Mouse (Mus musculus): ENCODE data around the gene Efcab6. TPM values are rescaled to one million over a fixed set of nuclear protein-coding genes. Genes with fewer than 3 reads are reported as not detected.

Gene Efcab6
- polyA plus RNA-seq, 1 experiment from 2014 or later = 0.12 TPM

DNA sequence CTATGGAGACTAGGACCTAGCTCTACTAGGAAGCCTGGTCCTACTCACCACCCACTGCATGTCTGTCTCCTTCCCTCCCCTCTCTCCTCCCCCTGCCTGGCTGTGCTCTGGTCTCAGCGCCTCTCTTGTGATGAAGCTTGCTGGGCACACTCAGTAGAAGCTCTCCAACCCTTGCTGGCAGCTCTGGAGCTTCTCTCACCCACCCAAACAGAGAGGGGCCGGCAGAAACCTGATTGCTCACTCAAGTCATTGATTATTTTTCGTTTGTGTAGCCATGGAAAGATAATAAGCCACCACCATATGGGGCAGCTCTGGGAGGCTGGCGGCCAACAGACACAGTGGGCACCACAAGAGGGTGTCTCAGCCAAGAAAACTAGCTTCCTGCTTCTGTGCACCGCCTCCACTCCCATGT, 211.8 kb downstream of the Efcab6 start:
- Histone ChIP-seq H3K27ac (no peak overlapping the region), H3K4me1 (peaks cover 5% of the 10 kb centered on the region; the same call in 1 of the 2 replicates), H3K9me3 (replicated peaks) (no peaks in the 10 kb centered on the region), H3K27me3 (no peaks in the 10 kb centered on the region), H3K4me2 (replicated peaks) (no peak overlapping the region), H3K36me3 (no peaks in the 10 kb centered on the region), H3K4me3 (no peak overlapping the region), H3K9ac (no peak overlapping the region)
- no peak for ATAC-seq (ENCODE audit: low FRiP score)
- 64% methylated on average over 5 of the region's 5 CpGs for WGBS

DNA sequence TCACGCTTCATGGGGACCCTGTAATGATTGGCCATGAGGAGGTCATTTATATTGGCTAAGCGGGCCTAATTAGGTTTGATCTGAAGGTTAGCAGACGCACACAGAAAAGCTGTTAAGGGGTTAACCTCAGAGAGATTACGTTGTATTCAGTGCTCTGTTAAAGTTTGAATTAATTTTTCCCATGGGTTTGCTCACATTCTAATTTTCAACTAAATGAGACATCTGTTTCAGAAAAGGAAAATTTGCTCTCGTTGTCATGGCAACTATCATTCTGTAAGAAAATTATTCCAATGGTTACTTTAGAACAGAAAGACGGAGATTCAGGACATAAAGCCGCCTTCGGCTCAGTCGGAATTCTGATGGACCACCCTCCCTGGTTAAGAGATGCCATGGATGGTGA, 217.0 kb downstream of the Efcab6 start:
- peaks cover 48% of the 10 kb centered on the region for H3K4me1 ChIP-seq

DNA sequence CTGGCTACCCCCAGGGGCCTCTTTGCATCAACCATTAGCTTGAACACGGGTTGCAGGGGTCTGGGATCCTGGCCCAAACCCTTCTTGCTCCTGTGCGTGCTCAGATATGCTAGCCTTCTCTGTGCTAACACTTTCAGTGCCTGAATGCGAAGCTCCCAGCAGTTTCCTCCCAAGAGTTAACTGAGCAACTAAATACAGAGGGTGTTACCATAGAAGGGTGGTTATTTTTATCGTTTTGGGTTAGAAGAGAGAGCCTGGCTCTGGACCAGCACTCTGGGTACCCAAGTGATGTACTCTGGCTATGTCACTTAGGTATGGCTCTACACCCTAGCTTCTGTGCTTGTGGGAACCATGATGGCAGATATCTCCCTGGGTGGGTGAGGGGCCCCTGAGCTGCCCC, 217.7 kb downstream of the Efcab6 start:
- WGBS = 75% methylated on average over 4 of the region's 4 CpGs
- Histone ChIP-seq H3K4me1 (peaks cover 53% of the 10 kb centered on the region), H3K27ac (no peak overlapping the region)

More for the DNA sequence above, 217.0 kb downstream of the Efcab6 start:
- no peak overlapping the region for H3K27ac ChIP-seq
- WGBS = 54% methylated on average over 9 of the region's 9 CpGs
- H3K4me3 ChIP-seq = no peak overlapping the region
- no peaks in the 10 kb centered on the region for H3K36me3 ChIP-seq
- H3K4me2 ChIP-seq (replicated peaks) = no peak overlapping the region
- no peak overlapping the region for H3K9ac ChIP-seq
- H3K27me3 ChIP-seq = 0 out of 2 replicates have a peak, but pooled peaks cover 8% of the 10 kb centered on the region
- no peak for ATAC-seq (ENCODE audit: low FRiP score)
- H3K9me3 ChIP-seq (replicated peaks) = no peaks in the 10 kb centered on the region

DNA sequence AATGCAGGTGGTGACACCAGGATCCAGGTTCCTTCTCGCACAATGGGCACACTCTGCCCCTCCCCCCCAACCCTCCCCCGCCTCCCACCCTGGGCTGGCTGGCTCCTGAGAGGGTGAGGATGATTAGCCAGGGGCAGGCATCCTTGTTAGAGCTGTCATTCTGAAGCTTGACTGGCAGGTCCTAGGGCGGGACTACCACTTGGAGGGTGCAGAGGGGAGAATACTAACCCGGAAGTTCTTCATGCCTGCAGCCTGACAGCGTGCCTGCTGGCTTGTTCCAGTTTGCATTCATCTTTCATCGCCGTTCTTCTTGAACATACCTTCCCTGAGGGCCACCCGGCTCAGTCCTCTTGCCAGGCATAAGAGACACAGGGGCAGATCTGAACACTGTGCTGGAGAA, 218.6 kb downstream of the Efcab6 start:
- peaks cover 53% of the 10 kb centered on the region for H3K4me1 ChIP-seq

More for the DNA sequence above, 217.7 kb downstream of the Efcab6 start:
- Histone ChIP-seq H3K9ac (no peak overlapping the region), H3K4me2 (replicated peaks) (no peak overlapping the region), H3K36me3 (no peaks in the 10 kb centered on the region), H3K27me3 (0 out of 2 replicates have a peak, but pooled peaks cover 8% of the 10 kb centered on the region), H3K9me3 (replicated peaks) (no peaks in the 10 kb centered on the region), H3K4me3 (no peak overlapping the region)
- no peak for ATAC-seq (ENCODE audit: low FRiP score)

DNA sequence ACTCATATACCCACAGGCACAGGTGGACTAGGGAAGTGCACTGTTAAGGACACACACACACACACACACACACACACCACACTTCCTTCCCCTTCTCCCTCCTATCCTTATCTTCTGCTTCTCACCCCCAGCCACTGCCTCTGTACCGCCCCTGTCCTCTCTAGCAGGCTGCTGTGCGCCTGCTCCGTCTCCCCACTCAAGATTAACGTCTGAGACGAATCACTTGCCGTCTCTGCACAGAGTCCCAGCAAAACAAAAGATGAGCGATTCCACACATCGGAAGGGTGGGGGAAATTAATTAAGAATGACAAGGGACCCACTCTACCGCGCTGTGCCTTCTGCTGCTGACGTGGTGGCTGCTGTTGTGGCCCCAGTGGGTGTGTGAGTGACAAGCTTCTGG, 219.4 kb downstream of the Efcab6 start:
- 31% methylated on average over 11 of the region's 11 CpGs for WGBS
- Histone ChIP-seq H3K4me3 (no peak overlapping the region), H3K9ac (no peak overlapping the region; the same call in 1 of the 2 replicates), H3K4me2 (replicated peaks) (no peak overlapping the region; the same call in 1 of the 2 replicates), H3K4me1 (peaks cover 53% of the 10 kb centered on the region), H3K9me3 (replicated peaks) (no peaks in the 10 kb centered on the region), H3K27me3 (peaks cover 12% of the 10 kb centered on the region; the same call in 1 of the 2 replicates), H3K36me3 (no peaks in the 10 kb centered on the region), H3K27ac (no peak overlapping the region)
- 0 out of 2 replicates have a peak, but pooled peaks have one; percentile 1 for ATAC-seq (ENCODE audit: low FRiP score)

More for the DNA sequence above, 218.6 kb downstream of the Efcab6 start:
- H3K4me3 ChIP-seq = no peak overlapping the region
- no peaks in the 10 kb centered on the region for H3K9me3 ChIP-seq (replicated peaks)
- no peak overlapping the region for H3K27ac ChIP-seq
- ATAC-seq (ENCODE audit: low FRiP score) = no peak
- no peak overlapping the region for H3K9ac ChIP-seq
- no peak overlapping the region for H3K4me2 ChIP-seq (replicated peaks)
- H3K36me3 ChIP-seq = no peaks in the 10 kb centered on the region
- WGBS = 39% methylated on average over 8 of the region's 8 CpGs
- peaks cover 12% of the 10 kb centered on the region; the same call in 1 of the 2 replicates for H3K27me3 ChIP-seq

DNA sequence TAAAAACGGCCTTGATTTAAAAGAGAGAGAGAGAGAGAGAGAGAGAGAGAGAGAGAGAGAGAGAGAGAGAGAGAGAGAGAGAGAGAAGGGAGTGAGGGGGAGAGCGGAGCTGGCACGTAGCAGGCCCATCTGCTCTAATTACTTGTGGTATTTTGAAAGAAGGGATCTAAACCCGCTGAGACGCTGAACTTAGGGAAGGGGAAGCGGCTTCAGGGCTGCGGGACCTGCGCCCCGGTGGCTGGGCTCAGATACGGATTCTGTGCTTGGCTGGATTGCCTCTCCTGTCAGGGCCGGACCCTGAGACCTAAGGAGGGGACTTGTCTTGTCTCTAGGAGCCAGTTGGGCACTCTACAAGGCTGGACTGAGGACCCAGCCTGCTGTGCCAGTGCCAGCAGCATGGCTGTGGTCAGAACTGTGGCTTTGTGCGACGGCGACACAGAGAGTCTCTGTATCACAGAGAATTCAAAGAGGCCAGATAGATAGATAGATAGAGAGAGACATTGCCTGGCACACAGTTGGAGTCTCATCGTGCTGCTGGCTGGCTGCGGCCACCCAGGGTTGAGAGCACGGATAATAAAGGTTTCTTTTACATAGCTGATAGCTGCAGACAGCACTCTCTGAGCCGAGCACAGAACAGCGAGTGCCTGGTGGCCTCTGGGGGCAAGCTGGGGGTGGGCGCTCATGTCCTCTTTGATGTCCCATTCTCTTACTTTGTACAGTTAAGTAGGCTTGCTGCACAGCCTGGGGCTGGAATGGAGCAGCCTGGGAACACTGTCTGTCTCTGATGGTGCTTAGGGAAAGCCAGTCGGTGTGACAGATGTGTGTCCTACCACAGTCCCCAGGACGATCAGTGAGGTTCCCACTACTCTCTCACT, 222.0 kb downstream of the Efcab6 start:
- Histone ChIP-seq H3K27ac (no peak overlapping the region), H3K4me3 (no peak overlapping the region), H3K4me1 (peaks cover 47% of the 10 kb centered on the region), H3K27me3 (peaks cover 12% of the 10 kb centered on the region; the same call in 1 of the 2 replicates), H3K9me3 (replicated peaks) (no peaks in the 10 kb centered on the region), H3K9ac (no peak overlapping the region), H3K4me2 (replicated peaks) (no peak overlapping the region), H3K36me3 (no peaks in the 10 kb centered on the region)
- WGBS = 32% methylated on average over 22 of the region's 22 CpGs
- ATAC-seq (ENCODE audit: low FRiP score) = no peak

DNA sequence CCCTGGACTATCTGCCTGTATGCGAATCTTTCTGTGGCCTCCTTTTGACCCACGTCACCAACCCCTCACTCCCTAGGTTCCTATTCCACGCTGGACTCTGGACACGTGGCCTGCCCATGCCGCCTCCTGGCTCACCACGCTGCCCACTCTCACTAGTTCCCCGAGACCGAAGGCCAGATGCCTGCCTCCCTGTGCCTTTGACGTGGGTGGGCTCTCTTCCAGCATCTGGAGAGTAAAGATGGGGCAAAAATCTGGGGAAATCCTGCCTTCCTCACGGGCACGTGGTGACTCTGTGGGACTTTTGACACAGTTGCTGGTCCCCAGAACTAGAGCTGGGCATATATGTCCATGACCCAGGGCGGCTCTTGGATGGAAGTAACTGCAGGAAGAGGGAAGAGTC, 222.8 kb downstream of the Efcab6 start:
- no peak overlapping the region for H3K4me2 ChIP-seq (replicated peaks)
- WGBS = 84% methylated on average over 12 of the region's 12 CpGs
- no peak overlapping the region for H3K9ac ChIP-seq
- no peaks in the 10 kb centered on the region for H3K9me3 ChIP-seq (replicated peaks)
- H3K27me3 ChIP-seq = peaks cover 11% of the 10 kb centered on the region; the same call in 1 of the 2 replicates
- H3K4me3 ChIP-seq = no peak overlapping the region
- no peaks in the 10 kb centered on the region for H3K36me3 ChIP-seq
- ATAC-seq (ENCODE audit: low FRiP score) = no peak
- no peak overlapping the region for H3K27ac ChIP-seq
- H3K4me1 ChIP-seq = peaks cover 40% of the 10 kb centered on the region

DNA sequence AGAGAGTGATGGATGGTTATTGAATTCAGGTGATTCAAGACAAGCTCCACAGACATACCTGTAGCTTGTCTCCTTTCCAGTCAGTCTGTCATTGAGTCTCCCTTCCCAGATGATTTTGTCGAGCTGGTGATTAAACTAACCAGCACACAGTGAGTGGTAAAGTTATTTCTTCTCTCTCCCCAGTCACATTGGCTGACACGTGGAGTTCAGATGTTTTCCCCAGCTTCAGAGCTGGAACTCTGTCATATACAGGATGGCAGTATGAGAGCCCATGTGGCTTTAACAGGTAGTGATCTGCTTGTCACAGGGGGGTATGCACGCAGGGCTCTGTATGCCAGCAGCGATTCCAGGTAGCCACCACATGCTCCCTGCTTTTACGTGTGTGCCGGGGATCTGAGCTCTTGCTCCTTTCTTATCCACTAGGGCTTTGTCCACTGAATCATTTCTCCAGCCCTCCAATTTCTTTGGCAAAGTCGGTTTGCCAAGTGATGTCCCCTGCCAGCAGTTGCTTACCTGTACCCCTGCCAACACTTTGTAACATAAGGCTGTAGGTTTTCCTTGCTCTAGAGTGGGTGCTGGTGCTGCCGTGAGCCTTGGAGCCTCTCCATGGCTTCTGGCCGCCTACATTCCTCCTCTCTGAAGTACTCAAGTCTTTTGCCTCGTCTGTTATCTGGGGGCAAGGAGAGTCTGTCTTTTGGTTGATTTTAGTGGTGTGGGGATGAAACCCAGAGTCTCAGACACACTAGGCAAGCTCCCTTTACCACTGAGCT, 224.0 kb downstream of the Efcab6 start:
- ATAC-seq (ENCODE audit: low FRiP score) = no peak

DNA sequence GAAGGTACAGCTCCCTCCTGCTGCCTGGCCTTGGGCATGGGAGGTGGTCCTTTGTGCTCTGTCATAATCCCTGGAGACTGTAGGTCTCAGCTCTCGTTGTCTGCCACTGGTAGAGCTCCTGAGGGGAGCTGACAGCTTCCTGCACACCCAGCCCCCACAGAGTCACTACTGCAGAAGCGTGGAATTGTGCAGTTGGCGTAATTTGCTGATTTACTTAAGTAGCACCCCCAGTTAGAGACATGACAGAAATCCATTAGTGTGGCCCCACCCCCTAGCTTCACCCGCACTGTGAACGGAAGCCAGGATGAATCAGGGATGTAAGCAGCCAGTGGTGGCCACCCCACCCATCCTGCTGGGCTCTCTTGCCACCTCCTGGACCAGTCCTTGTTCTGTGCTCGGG, 232.9 kb downstream of the Efcab6 start:
- Histone ChIP-seq H3K27ac (no peak overlapping the region), H3K4me3 (no peak overlapping the region), H3K4me1 (no peaks in the 10 kb centered on the region), H3K9me3 (replicated peaks) (no peaks in the 10 kb centered on the region), H3K27me3 (no peaks in the 10 kb centered on the region), H3K9ac (no peak overlapping the region), H3K4me2 (replicated peaks) (no peak overlapping the region), H3K36me3 (no peaks in the 10 kb centered on the region)
- whole genome bisulfite sequencing = 71% methylated on average over 6 of the region's 6 CpGs
- no peak; the same call in 1 of the 2 replicates for ATAC-seq (ENCODE audit: low FRiP score)

More for the DNA sequence above, 224.0 kb downstream of the Efcab6 start:
- Histone ChIP-seq H3K9me3 (replicated peaks) (no peaks in the 10 kb centered on the region), H3K27ac (no peak overlapping the region), H3K9ac (no peak overlapping the region), H3K4me2 (replicated peaks) (no peak overlapping the region), H3K4me3 (no peak overlapping the region), H3K27me3 (peaks cover 10% of the 10 kb centered on the region; the same call in 1 of the 2 replicates), H3K4me1 (peaks cover 29% of the 10 kb centered on the region), H3K36me3 (no peaks in the 10 kb centered on the region)
- 77% methylated on average over 10 of the region's 10 CpGs for WGBS

DNA sequence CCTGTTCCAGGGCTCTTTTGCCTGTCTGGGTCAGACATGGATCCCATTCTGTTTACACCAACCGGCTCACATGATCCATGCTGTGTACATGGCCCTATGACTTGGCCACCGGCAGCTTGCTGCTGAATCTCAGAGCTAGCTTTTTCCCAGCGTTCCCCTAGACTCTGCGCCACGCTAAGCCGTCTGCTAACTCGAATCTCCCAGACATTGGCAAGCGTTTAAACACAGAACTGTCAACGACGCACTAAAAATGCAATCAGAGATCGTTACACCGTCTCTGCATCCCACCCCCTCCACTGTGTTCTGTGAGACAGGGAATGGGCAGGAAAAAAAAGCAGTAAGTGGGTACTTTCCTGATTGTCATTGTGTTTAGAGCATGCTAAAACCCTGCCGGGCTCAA, 236.0 kb downstream of the Efcab6 start:
- no peak overlapping the region for H3K4me3 ChIP-seq
- no peaks in the 10 kb centered on the region for H3K4me1 ChIP-seq
- H3K27ac ChIP-seq = no peak overlapping the region
- no peak for ATAC-seq (ENCODE audit: low FRiP score)
- no peaks in the 10 kb centered on the region for H3K27me3 ChIP-seq
- no peak overlapping the region for H3K9ac ChIP-seq
- no peaks in the 10 kb centered on the region for H3K9me3 ChIP-seq (replicated peaks)
- H3K36me3 ChIP-seq = no peaks in the 10 kb centered on the region
- no peak overlapping the region for H3K4me2 ChIP-seq (replicated peaks)
- WGBS = 87% methylated on average over 13 of the region's 13 CpGs

DNA sequence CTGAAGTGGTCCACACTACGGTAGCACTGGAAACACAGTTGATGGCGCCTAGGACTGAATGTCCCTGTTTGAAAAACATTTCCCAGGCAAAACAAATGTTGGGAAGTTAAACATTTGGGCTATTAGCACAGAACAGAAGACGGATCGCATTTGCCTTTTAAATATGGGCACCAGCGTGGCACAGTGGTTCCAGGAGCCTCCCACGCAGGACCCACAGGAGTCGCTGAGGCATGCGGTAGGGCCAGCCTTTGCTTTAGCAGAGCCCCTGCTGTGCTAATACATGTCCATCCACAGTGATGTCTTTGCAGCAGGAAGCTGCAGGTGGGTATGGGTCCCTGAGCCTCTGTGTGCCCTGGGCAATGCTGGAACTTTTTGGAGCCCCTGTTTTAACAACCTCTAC, 237.2 kb downstream of the Efcab6 start:
- ATAC-seq (ENCODE audit: low FRiP score) = no peak
- WGBS = 82% methylated on average over 8 of the region's 8 CpGs
- no peak overlapping the region for H3K4me2 ChIP-seq (replicated peaks)

More for the DNA sequence above, 237.2 kb downstream of the Efcab6 start:
- Histone ChIP-seq H3K9ac (no peak overlapping the region), H3K9me3 (replicated peaks) (peaks cover 2% of the 10 kb centered on the region; the same call in 1 of the 2 replicates), H3K4me3 (no peak overlapping the region), H3K4me1 (no peaks in the 10 kb centered on the region), H3K27me3 (no peaks in the 10 kb centered on the region), H3K36me3 (no peaks in the 10 kb centered on the region), H3K27ac (no peak overlapping the region)

Measured in hindbrain, embryonic 12.5 days (tissue).